Mouse (Mus musculus) heart, adult 10 weeks (tissue): ENCODE results near the gene Castor1. TPM values are rescaled to one million over a fixed set of nuclear protein-coding genes. Genes with fewer than 3 reads are reported as not detected.

Source experiments
- polyA plus RNA-seq: library from polyadenylated mRNA; stranded (reverse); fragments of 350-450 nt; fragmentation: Illumina TruSeq; extraction: RNeasy Lipid Tissue Mini Kit (QIAGEN cat#74804); gene quantifications from one replicate; pipeline ENCODE4 v1.2.3, GENCODE M21; 2014; ENCODE audit warnings: low read depth, low replicate concordance

The Castor1 gene
- polyA plus RNA-seq = 4.2 TPM

DNA sequence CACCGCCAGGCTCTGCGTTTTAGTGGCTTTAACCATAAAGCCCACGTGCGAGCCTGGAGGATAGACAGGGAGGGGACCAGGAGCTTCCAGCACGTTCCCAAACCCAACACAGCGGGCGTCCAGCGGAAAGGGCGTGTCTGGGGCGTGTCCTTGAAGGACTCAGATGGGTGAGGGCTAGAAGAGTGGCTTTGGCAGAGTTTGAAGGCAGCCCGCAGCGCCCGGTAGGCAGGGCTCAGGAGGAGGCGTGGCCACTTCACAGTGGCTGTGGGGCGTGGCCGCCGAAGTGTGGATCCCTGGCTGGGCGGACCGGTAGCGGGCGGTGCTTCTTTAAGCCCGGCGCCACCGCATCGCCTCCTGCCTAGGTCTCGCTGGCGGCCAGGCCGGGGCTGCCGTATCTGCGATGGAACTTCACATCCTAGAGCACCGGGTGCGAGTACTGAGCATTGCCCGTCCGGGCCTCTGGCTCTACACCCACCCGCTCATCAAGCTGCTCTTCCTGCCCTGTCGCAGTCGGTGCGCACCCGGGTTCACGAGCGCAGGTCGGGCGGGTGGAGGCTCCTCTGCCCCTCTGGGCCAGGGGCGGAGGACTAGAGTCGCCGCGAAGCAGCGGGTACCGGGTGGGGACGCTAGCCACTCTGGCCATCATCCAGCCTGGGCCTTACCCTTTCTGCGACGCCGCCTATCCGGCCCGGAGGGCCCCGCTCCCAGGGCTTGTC lies at the start of gene Castor1:
Gene Castor1 (plus strand): TSS at position 312 of the 716 bp plus-strand sequence.

DNA sequence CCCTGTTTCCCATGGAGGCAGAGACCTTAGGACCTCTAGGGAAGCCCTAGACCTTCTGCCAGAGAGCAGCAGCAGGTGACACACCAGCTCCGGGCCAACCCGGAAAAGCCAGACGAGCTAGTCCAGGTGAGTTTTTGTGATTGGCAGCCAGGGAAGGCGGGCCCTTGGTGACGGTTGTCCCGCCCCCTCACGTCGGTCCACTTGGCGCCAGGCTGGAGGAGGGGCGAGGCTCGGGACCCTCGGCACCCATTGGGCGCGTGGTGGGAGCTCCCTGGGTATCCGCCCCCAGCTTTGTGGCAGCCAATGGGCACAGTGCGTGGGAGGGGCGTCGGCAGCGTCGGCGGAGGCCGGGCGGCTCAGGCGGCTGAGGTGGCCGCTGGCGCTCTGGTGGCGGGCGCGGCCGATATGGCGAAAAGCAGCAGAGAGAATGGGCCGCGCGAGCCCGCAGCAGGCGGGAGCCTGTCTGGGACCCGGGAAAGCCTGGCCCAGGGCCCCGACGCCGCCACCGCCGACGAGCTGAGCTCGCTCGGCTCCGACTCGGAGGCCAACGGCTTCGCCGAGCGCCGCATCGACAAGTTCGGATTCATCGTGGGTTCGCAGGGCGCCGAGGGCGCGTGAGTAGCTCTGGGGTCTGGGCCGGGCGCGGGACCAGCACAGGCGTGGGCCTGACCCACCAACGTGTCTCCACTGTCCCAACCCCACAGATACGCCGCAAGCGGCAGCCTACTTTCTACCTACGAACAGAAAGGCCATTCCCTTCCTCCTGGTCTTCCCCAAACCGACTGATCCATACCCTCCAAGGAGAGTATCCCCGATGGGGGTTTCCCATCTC lies 31.3 kb upstream of the Castor1 start, which contains the start of gene Tbc1d10a:
Gene Tbc1d10a (plus strand): TSS at position 304 of the 832 bp plus-strand sequence.

DNA sequence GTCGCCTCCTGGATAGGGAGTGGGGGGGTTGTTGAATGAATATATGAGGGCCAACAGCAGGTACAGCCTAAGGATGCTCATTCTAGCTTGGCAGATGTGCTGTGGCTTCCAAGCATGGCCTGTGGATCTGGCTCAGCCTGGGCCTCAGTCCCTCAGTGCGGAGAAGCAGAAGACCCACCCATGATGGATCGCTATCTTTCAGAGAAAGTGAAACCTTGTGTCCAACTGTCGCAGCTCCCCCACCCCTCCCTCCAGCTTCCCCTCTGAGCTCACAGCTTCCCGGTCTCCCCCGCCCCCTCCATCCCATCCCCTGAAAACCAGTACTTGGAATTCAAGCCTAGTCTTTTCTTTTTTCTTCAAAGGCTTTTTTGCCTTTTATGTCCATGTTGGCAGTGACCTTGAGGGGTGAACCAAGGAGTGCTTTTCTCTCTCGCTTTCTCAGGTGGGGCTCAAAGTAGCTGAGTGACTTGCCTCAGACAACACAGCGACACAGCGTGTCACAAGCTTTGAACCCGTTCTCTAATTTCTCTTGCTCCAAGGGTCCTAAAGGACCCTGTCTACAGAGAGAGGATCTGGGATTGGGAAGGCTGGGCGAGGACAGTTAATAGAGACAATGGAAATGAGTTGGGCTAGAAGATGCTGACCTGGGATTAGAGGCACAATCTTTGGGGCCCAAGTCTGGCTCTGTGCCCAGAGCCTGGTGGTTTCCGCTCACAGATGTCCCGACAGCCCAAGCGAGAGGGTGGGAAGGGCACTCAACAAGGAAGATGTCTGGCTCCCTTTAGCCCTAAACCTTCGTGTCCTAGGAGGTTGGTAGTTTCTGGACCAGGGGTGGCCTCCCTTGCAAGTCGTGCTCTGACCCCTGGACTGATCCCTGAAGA lies 17.9 kb downstream of the Castor1 start, which contains the start of gene Osm:
Gene Osm (plus strand): TSS at position 756 of the 881 bp plus-strand sequence.

DNA sequence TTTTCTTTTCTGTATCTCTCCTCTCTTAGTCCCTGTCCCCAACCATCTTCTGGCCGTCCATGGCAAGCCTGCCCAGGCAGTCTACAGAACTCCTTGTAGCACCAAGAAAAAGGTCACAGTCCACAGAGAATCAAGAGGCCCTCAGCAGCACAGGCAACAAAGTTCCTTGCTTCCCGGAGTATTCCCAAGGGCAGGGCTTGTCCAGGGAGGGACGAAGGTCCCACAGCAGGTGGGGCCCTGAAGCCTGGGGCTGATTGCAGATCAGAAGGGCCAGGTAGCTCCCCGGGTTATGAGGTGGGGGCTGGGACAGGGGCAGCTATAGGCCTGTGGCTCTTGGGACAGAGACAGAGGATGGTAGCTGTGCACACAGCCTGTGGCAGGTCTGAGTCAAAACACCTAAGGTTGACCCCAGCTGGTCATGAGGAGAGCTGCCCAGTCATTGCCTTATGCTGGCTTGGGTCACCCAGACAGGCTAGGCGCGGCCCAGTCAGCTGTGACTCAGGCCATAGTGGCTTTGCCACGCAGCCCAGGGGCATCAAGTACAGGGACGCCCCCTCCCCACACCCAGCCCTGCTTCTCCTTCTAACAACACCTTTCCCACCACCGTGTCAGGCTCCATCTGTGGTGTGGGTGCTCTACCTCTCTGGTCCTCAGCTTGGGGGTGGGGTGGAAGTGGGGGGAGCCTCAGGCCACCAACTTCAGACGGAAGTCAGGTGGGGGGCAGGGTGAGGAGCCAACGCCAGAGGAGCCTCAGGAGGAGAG lies 39.0 kb downstream of the Castor1 start, which contains the start of gene Lif:
Gene Lif (plus strand): TSS at position 712 of the 762 bp plus-strand sequence.

Other genes starting within 250 kb of the Castor1 start
- not detected for gene 4930556J24Rik, start 241.4 kb upstream of the Castor1 start, polyA plus RNA-seq
- not detected for gene Gal3st1, start 234.6 kb upstream of the Castor1 start, polyA plus RNA-seq
- 0.29 TPM for gene Sec14l4, start 186.8 kb upstream of the Castor1 start, polyA plus RNA-seq
- not detected for gene Sec14l3, start 153.4 kb upstream of the Castor1 start, polyA plus RNA-seq
- gene Mtfp1, start 122.8 kb upstream of the Castor1 start, polyA plus RNA-seq = 152 TPM
- gene Sec14l2, start 94.8 kb upstream of the Castor1 start, polyA plus RNA-seq = 0.71 TPM
- gene Rnf215, start 83.0 kb upstream of the Castor1 start, polyA plus RNA-seq = 19.4 TPM
- gene Ccdc157, start 57.9 kb upstream of the Castor1 start, polyA plus RNA-seq = 7.5 TPM
- 23.1 TPM for gene Sf3a1, start 57.9 kb upstream of the Castor1 start, polyA plus RNA-seq
- 13.9 TPM for gene Tbc1d10a, start 31.4 kb upstream of the Castor1 start, polyA plus RNA-seq
- gene Osm, start 18.2 kb downstream of the Castor1 start, polyA plus RNA-seq = 0.18 TPM
- 0.39 TPM for gene Lif, start 39.3 kb downstream of the Castor1 start, polyA plus RNA-seq
- not detected for gene Hormad2, start 222.9 kb downstream of the Castor1 start, polyA plus RNA-seq